Mouse (Mus musculus) G1E (cell line): Measurements from ENCODE around the gene Ak1. TPM values are rescaled to one million over a fixed set of nuclear protein-coding genes. Genes with fewer than 3 reads are reported as not detected.

ENCODE experiments used
- ATAC-seq: 2 replicates; pipeline ENCODE4 v1.8.0; 2016; ENCODE audit warnings: mild to moderate bottlenecking; ENCODE audit not compliant: insufficient number of reproducible peaks, poor library complexity, low FRiP score, severe bottlenecking; ENCODE audit errors: extremely low read depth
- DNase-seq: peaks from one replicate; pipeline ENCODE4 v3.0.0; 2012; ENCODE audit warnings: low spot score
- H3K27me3 ChIP-seq: 2 replicates; pipeline ENCODE4 v1.6.1; 2012; ENCODE audit warnings: mild to moderate bottlenecking, low read length, inconsistent platforms; ENCODE audit not compliant: insufficient read depth
- H3K36me3 ChIP-seq: replicated peaks from 2 replicates; pipeline ENCODE3; 2012; ENCODE audit warnings: mild to moderate bottlenecking, inconsistent platforms
- H3K4me1 ChIP-seq: 2 replicates; pipeline ENCODE4 v1.6.1; 2012; ENCODE audit warnings: low read depth, low read length, inconsistent platforms, mixed read lengths; ENCODE audit not compliant: insufficient read depth
- H3K4me3 ChIP-seq: 2 replicates; pipeline ENCODE4 v1.5.1; 2012; ENCODE audit warnings: low read depth, mild to moderate bottlenecking, inconsistent platforms, low read length, moderate library complexity, mixed read lengths
- H3K9me3 ChIP-seq: replicated peaks from 2 replicates; pipeline ENCODE4 v1.6.1; 2012; ENCODE audit warnings: inconsistent platforms
- CTCF ChIP-seq: IDR thresholded peaks from 2 replicates; pipeline ENCODE4 v1.5.1; 2012; ENCODE audit warnings: low read depth, low read length, inconsistent platforms, mixed read lengths
- GATA1 ChIP-seq: IDR thresholded peaks from 2 replicates; pipeline ENCODE4 v1.6.1; 2012; ENCODE audit warnings: borderline replicate concordance, low read length, inconsistent platforms, mixed read lengths
- GATA2 ChIP-seq: IDR thresholded peaks from 2 replicates; pipeline ENCODE4 v1.6.1; 2012; ENCODE audit warnings: low read depth, low read length, inconsistent platforms, borderline replicate concordance
- POLR2AphosphoS5 ChIP-seq: IDR thresholded peaks from 2 replicates; pipeline ENCODE4 v1.6.1; 2012; ENCODE audit warnings: low read depth, low read length, inconsistent platforms; ENCODE audit not compliant: insufficient replicate concordance
- TAL1 ChIP-seq: conservative IDR thresholded peaks from 2 replicates; pipeline ENCODE4 v1.6.1; 2012; ENCODE audit warnings: low read depth, low read length, inconsistent platforms, mixed read lengths
- polyA plus RNA-seq: library from polyadenylated mRNA; stranded (reverse); fragments of >175 nt; gene quantifications from 2 replicates; pipeline ENCODE4 v1.2.3, GENCODE M21; 2012
- total RNA-seq, 2 experiments: library from RNA; stranded (forward) in 1 of 2; stranded (reverse) in 1 of 2; fragments of 200-1000 nt in 1 of 2; fragments of >200 nt in 1 of 2; fragmentation: Nextera tagmentation in 1 of 2; gene quantifications; 2 replicates each; pipeline ENCODE4 v1.2.3; 2014 to 2017

The Ak1 gene
- total and polyA plus RNA-seq, 3 experiments, result 0.44 to 0.56 TPM; not detected in 1

DNA sequence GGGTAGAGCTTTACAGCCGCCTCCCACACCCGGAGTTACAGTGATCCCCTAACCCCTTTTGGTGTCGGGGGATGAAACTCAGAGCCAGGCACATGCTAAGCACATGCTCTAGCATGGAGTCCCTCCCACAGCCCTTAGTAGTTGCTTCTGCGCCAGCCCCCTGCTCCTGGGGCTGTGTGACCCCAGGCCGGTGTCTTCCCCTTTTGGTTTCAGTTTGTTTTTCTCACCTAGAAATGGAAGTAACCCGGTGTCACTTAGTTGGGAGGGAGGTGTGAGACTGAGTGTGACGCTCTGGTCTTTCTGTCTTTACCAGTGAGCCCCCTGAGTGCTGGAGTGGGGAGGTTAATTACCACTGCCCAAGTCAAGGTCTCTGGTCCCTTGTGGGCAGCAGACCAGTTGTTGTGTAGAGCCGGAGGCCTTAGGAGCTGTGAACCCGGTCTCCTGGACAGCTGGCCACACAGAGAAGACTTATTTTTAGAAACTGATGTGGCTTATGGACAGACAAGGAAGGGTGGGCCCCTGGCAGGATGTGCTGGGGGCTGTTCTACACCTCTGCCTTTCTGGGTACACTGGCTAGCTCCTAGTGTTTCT is 33.7 kb upstream of the Ak1 start:
- ATAC-seq, result no peak
- peaks cover 58% of the 10 kb centered on the region for H3K4me1 ChIP-seq
- H3K9me3 ChIP-seq, result no peaks in the 10 kb centered on the region
- TF ChIP-seq GATA1, result no peak
- TF ChIP-seq TAL1, result no peak
- TF ChIP-seq CTCF, result no peak
- no peak for TF ChIP-seq POLR2AphosphoS5
- no peak for TF ChIP-seq GATA2
- peaks cover 6% of the 10 kb centered on the region for H3K27me3 ChIP-seq
- peak; percentile 80 for DNase-seq
- peak overlapping the region; percentile 82 for H3K4me3 ChIP-seq
- H3K36me3 ChIP-seq, result peaks cover 40% of the 10 kb centered on the region

- ATAC-seq (no peak), DNase-seq (no peak)
- Histone ChIP-seq H3K27me3 (no peaks in the 10 kb centered on the region), H3K4me1 (peaks cover 49% of the 10 kb centered on the region), H3K4me3 (peak overlapping the region; percentile 21; the same call in 1 of the 2 replicates), H3K36me3 (peaks cover 55% of the 10 kb centered on the region), H3K9me3 (no peaks in the 10 kb centered on the region)
- no peak for TF ChIP-seq POLR2AphosphoS5
- no peak for TF ChIP-seq CTCF
- TF ChIP-seq TAL1, result no peak
- TF ChIP-seq GATA1, result no peak
- TF ChIP-seq GATA2, result no peak
Observed at GRCm38 (mm10) chr2:32589213-32589795, 32.3 kb upstream of the Ak1 start.

- Histone ChIP-seq H3K36me3 (peaks cover 64% of the 10 kb centered on the region), H3K4me3 (no peak overlapping the region), H3K27me3 (no peaks in the 10 kb centered on the region), H3K4me1 (peaks cover 47% of the 10 kb centered on the region), H3K9me3 (no peaks in the 10 kb centered on the region)
- ATAC-seq (no peak), DNase-seq (no peak)
- TF ChIP-seq GATA2 (no peak), GATA1 (no peak), TAL1 (no peak), POLR2AphosphoS5 (no peak), CTCF (no peak)
Observed at GRCm38 (mm10) chr2:32590224-32590623, 31.3 kb upstream of the Ak1 start.

DNA sequence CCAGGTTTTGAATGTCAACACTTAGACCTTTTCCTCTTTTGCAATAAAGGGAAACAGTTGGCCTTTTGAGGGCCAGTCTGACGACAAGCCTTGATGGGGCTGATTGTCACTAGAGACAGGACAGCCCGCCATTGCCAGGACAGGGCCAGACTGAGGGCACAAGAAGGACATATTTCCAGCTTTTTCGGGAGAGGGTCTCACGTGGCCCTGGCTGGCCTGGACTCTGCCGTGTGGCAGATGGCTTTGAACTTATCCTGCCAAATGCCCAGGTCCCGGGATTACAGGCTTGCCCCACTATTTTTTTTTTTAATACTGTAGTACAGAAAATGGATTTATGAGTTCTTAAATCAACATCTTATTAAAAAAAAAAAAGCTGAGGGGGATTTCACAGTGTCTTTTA is 30.3 kb upstream of the Ak1 start:
- H3K36me3 ChIP-seq, result peaks cover 74% of the 10 kb centered on the region
- no peaks in the 10 kb centered on the region for H3K9me3 ChIP-seq

GRCm38 (mm10) chr2:32596725-32597124 is 24.8 kb upstream of the Ak1 start:
- no peak for TF ChIP-seq TAL1
- no peak for TF ChIP-seq POLR2AphosphoS5
- TF ChIP-seq GATA2, result no peak
- no peak for TF ChIP-seq CTCF
- peaks cover 24% of the 10 kb centered on the region for H3K4me1 ChIP-seq
- H3K9me3 ChIP-seq, result no peaks in the 10 kb centered on the region
- H3K4me3 ChIP-seq, result no peak overlapping the region
- H3K36me3 ChIP-seq, result peaks cover 88% of the 10 kb centered on the region
- no peak for ATAC-seq
- no peaks in the 10 kb centered on the region for H3K27me3 ChIP-seq
- no peak for DNase-seq

More for the DNA sequence above, 30.3 kb upstream of the Ak1 start:
- peaks cover 41% of the 10 kb centered on the region for H3K4me1 ChIP-seq
- H3K4me3 ChIP-seq, result no peak overlapping the region
- no peak for DNase-seq
- TF ChIP-seq POLR2AphosphoS5 (no peak), GATA1 (no peak), TAL1 (no peak), CTCF (no peak), GATA2 (no peak)
- ATAC-seq, result no peak
- no peaks in the 10 kb centered on the region for H3K27me3 ChIP-seq

GRCm38 (mm10) chr2:32597248-32597647 is 24.3 kb upstream of the Ak1 start:
- Histone ChIP-seq H3K9me3 (no peaks in the 10 kb centered on the region), H3K4me1 (peaks cover 28% of the 10 kb centered on the region), H3K36me3 (peaks cover 83% of the 10 kb centered on the region), H3K27me3 (no peaks in the 10 kb centered on the region), H3K4me3 (no peak overlapping the region)
- ATAC-seq (no peak), DNase-seq (no peak)
- no peak for TF ChIP-seq GATA2
- no peak for TF ChIP-seq POLR2AphosphoS5
- TF ChIP-seq TAL1, result no peak
- no peak for TF ChIP-seq CTCF
- no peak for TF ChIP-seq GATA1

DNA sequence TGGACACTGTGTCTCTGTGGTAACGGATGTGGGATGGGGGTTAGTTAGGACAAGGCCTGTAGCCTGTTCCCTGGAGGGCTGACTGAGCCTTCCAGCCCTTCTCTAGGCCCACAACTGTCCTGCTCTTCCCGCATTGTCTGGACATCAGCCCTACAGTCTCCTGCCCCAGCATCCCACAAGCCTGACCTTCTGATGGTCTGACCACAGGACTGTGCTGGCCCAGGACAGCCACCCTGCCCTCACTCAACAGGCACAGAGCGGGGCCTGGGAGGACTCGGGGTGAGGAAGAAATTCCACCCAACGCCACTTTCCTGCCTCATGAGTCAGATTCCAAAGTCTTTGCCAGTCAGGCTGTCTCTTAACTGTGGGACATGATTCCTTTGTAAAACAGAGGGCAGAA is 23.9 kb upstream of the Ak1 start:
- Histone ChIP-seq H3K4me3 (no peak overlapping the region), H3K36me3 (peaks cover 79% of the 10 kb centered on the region), H3K4me1 (peaks cover 31% of the 10 kb centered on the region), H3K9me3 (no peaks in the 10 kb centered on the region), H3K27me3 (no peaks in the 10 kb centered on the region)
- no peak for ATAC-seq
- TF ChIP-seq GATA2 (no peak), POLR2AphosphoS5 (no peak), CTCF (no peak), GATA1 (no peak), TAL1 (no peak)
- no peak for DNase-seq
